Mouse (Mus musculus) C2C12 (cell line): ENCODE data around the gene Klhl24. TPM values are rescaled to one million over a fixed set of nuclear protein-coding genes. Genes with fewer than 3 reads are reported as not detected.
A peak's percentile ranks its signal among the peaks of the same experiment; 100 is the strongest.

ENCODE experiments used
- H3K27me3 ChIP-seq: one replicate; pipeline ENCODE4 v1.6.1; 2011; ENCODE audit not compliant: control insufficient read depth, insufficient read depth, insufficient read length
- H3K36me3 ChIP-seq: one replicate; pipeline ENCODE4 v1.6.1; 2011; ENCODE audit not compliant: control insufficient read depth, insufficient read depth
- H3K4me3 ChIP-seq: one replicate; pipeline ENCODE4 v1.5.1; 2011; ENCODE audit warnings: mild to moderate bottlenecking, control low read depth; ENCODE audit not compliant: poor library complexity, insufficient read depth, severe bottlenecking
- H3K79me2 ChIP-seq: one replicate; pipeline ENCODE4 v1.6.1; 2011; ENCODE audit not compliant: control insufficient read depth, insufficient read depth
- H3K79me3 ChIP-seq: one replicate; pipeline ENCODE4 v1.6.1; 2011; ENCODE audit warnings: low read depth, control low read depth
- H3ac ChIP-seq: one replicate; pipeline ENCODE3; 2011; ENCODE audit warnings: low read depth; ENCODE audit not compliant: control insufficient read depth, insufficient read length
- CEBPB ChIP-seq: IDR thresholded peaks from one replicate; pipeline ENCODE4 v1.6.1; 2011; ENCODE audit warnings: low read depth, mild to moderate bottlenecking, control low read depth, moderate library complexity
- CTCF ChIP-seq: IDR thresholded peaks from one replicate; pipeline ENCODE4 v1.5.1; 2011; ENCODE audit not compliant: control insufficient read depth, insufficient read depth, insufficient read length
- FOSL1 ChIP-seq: IDR thresholded peaks from one replicate; pipeline ENCODE4 v1.8.0; 2011; ENCODE audit warnings: mild to moderate bottlenecking, low read length; ENCODE audit not compliant: poor library complexity, insufficient read depth, severe bottlenecking
- MAX ChIP-seq: IDR thresholded peaks from one replicate; pipeline ENCODE4 v1.6.1; 2011; ENCODE audit warnings: mild to moderate bottlenecking, control low read depth
- MYOD1 ChIP-seq: IDR thresholded peaks from one replicate; pipeline ENCODE4 v1.6.1; 2011; ENCODE audit warnings: low read depth; ENCODE audit not compliant: control insufficient read depth, insufficient read length
- MYOG ChIP-seq: IDR thresholded peaks from one replicate; pipeline ENCODE4 v1.6.1; 2011; ENCODE audit not compliant: control insufficient read depth, insufficient read length; ENCODE audit errors: extremely low read depth
- USF1 ChIP-seq: IDR thresholded peaks from one replicate; pipeline ENCODE4 v1.6.1; 2011; ENCODE audit warnings: low read depth, mild to moderate bottlenecking, control low read depth, moderate library complexity
- long read RNA-seq, 2 experiments: library from polyadenylated mRNA; unstranded; transcript quantifications; one replicate each; pipeline ENCODE4 v2.0.0; 2019 to 2020
- polyA plus RNA-seq: library from polyadenylated mRNA; unstranded; fragments of >200 nt; fragmentation: generic; extraction: Trizol; gene quantifications from one replicate; pipeline ENCODE4 v1.2.1, GENCODE M21; 2012; ENCODE audit warnings: missing spikeins

Klhl24 gene
- 2.6 TPM for polyA plus RNA-seq
- long read RNA-seq, experiment 1, full-length matches to known transcripts = 6 of 16 reads
- long read RNA-seq, experiment 1, partial matches to known transcripts = 2 of 16 reads
- long read RNA-seq, experiment 1, other reads (novel, unspliced or antisense) = 8 of 16 reads
- long read RNA-seq, experiment 2, full-length matches to known transcripts = 13 of 29 reads
- long read RNA-seq, experiment 2, partial matches to known transcripts = 0 of 29 reads
- long read RNA-seq, experiment 2, other reads (novel, unspliced or antisense) = 16 of 29 reads

GRCm38 (mm10) chr16:20097069-20097710 is at the start of gene Klhl24:
TSS of gene Klhl24 (plus strand) at chr16:20097542.
- peak within 1 kb of the TSS; percentile 66 for H3K4me3 ChIP-seq
- H3K79me2 ChIP-seq = no peaks in the 10 kb centered on the region
- no peaks in the 10 kb centered on the region for H3K27me3 ChIP-seq
- H3K79me3 ChIP-seq = no peaks in the 10 kb centered on the region
- no peaks in the 10 kb centered on the region for H3K36me3 ChIP-seq
- H3ac ChIP-seq = peak within 1 kb of the TSS; percentile 73
- TF ChIP-seq MAX = peak; percentile 41
- TF ChIP-seq USF1 = peak; percentile 79
- no peak for TF ChIP-seq MYOD1

- Histone ChIP-seq H3ac (no peak overlapping the region), H3K79me3 (no peaks in the 10 kb centered on the region), H3K79me2 (no peaks in the 10 kb centered on the region), H3K36me3 (no peaks in the 10 kb centered on the region), H3K4me3 (no peak overlapping the region), H3K27me3 (no peaks in the 10 kb centered on the region)
- TF ChIP-seq USF1 (no peak), MAX (no peak), FOSL1 (no peak), CEBPB (no peak), MYOG (no peak), MYOD1 (no peak)
Measured at GRCm38 (mm10) chr16:20052655-20053054, 44.7 kb upstream of the Klhl24 start.

GRCm38 (mm10) chr16:20072770-20073169 is 24.6 kb upstream of the Klhl24 start:
- Histone ChIP-seq H3K79me2 (no peaks in the 10 kb centered on the region), H3K4me3 (no peak overlapping the region), H3ac (no peak overlapping the region), H3K79me3 (no peaks in the 10 kb centered on the region), H3K36me3 (no peaks in the 10 kb centered on the region), H3K27me3 (no peaks in the 10 kb centered on the region)
- TF ChIP-seq USF1 (no peak), FOSL1 (no peak), MYOG (no peak), CEBPB (no peak), CTCF (no peak), MYOD1 (no peak)

GRCm38 (mm10) chr16:20076675-20077074 is 20.7 kb upstream of the Klhl24 start:
- no peak overlapping the region for H3K4me3 ChIP-seq
- no peak overlapping the region for H3ac ChIP-seq
- no peaks in the 10 kb centered on the region for H3K36me3 ChIP-seq
- TF ChIP-seq CTCF (no peak), CEBPB (no peak), MYOG (no peak), FOSL1 (no peak), USF1 (no peak), MAX (no peak), MYOD1 (no peak)
- no peaks in the 10 kb centered on the region for H3K79me2 ChIP-seq
- H3K27me3 ChIP-seq = no peaks in the 10 kb centered on the region
- H3K79me3 ChIP-seq = no peaks in the 10 kb centered on the region

GRCm38 (mm10) chr16:20080271-20080670 is 17.1 kb upstream of the Klhl24 start:
- H3K27me3 ChIP-seq = no peaks in the 10 kb centered on the region
- H3K4me3 ChIP-seq = no peak overlapping the region
- no peaks in the 10 kb centered on the region for H3K79me2 ChIP-seq
- TF ChIP-seq MYOG (no peak), MAX (no peak), CTCF (no peak), USF1 (no peak), CEBPB (no peak), MYOD1 (no peak), FOSL1 (no peak)
- no peak overlapping the region for H3ac ChIP-seq
- H3K79me3 ChIP-seq = no peaks in the 10 kb centered on the region
- no peaks in the 10 kb centered on the region for H3K36me3 ChIP-seq

GRCm38 (mm10) chr16:20084623-20085022 is 12.7 kb upstream of the Klhl24 start:
- Histone ChIP-seq H3K27me3 (peaks cover 5% of the 10 kb centered on the region), H3K79me2 (no peaks in the 10 kb centered on the region), H3K4me3 (no peak overlapping the region), H3ac (no peak overlapping the region), H3K36me3 (no peaks in the 10 kb centered on the region), H3K79me3 (no peaks in the 10 kb centered on the region)
- TF ChIP-seq CTCF (no peak), USF1 (no peak), CEBPB (no peak), MYOG (no peak), MAX (no peak), MYOD1 (no peak), FOSL1 (no peak)
